Mouse (Mus musculus) T-helper 2 cell (primary cell): ENCODE results near the gene Fgfr4.

Experiments
- in situ Hi-C: fragments of 300-600 bp; cut with MboI, MseI; formaldehyde crosslinking; loops from one replicate; pipeline ENCODE4 v1.15.1; 2025; ENCODE audit warnings: high pct_unique_total_duplicates

The Fgfr4 gene

GRCm38 (mm10) chr13:55152621-55153415 lies at the start of gene Fgfr4:
TSS of gene Fgfr4 (plus strand) at chr13:55152640.
- in situ Hi-C loops, result no loop called here

- in situ Hi-C loops, result loop anchor here (10.0 kb wide), 1 partner anchor 221 kb away; the partner anchor contains the start of genes Mxd3, Prelid1 and Rab24
Observed at GRCm38 (mm10) chr13:55103351-55103750, 49.1 kb upstream of the Fgfr4 start.

GRCm38 (mm10) chr13:55105045-55105952 lies 47.1 kb upstream of the Fgfr4 start, which contains the start of gene Zfp346:
TSS of gene Zfp346 (plus strand) at chr13:55105311.
- in situ Hi-C loops, result loop anchor here (10.0 kb wide), 1 partner anchor 220 kb away; the partner anchor contains the start of genes Mxd3, Prelid1 and Rab24

- in situ Hi-C loops, result loop anchor here (10.0 kb wide), 1 partner anchor 219 kb away; the partner anchor contains the start of genes Mxd3, Prelid1 and Rab24
Observed at GRCm38 (mm10) chr13:55105953-55106691, 46.3 kb upstream of the Fgfr4 start.

GRCm38 (mm10) chr13:55107116-55107515 lies 45.3 kb upstream of the Fgfr4 start:
- in situ Hi-C loops, result loop anchor here (10.0 kb wide), 1 partner anchor 218 kb away; the partner anchor contains the start of genes Mxd3, Prelid1 and Rab24

GRCm38 (mm10) chr13:55107694-55108093 lies 44.7 kb upstream of the Fgfr4 start:
- in situ Hi-C loops, result loop anchor here (10.0 kb wide), 1 partner anchor 217 kb away; the partner anchor contains the start of genes Mxd3, Prelid1 and Rab24

GRCm38 (mm10) chr13:55114375-55114774 lies 38.1 kb upstream of the Fgfr4 start:
- in situ Hi-C loops, result no loop called here

- in situ Hi-C loops, result no loop called here
Observed at GRCm38 (mm10) chr13:55124903-55125302, 27.5 kb upstream of the Fgfr4 start.

- in situ Hi-C loops, result no loop called here
Observed at GRCm38 (mm10) chr13:55133448-55133847, 19.0 kb upstream of the Fgfr4 start, which contains the start of gene Gm17617. TSS of gene Gm17617 (minus strand) at chr13:55133548.

GRCm38 (mm10) chr13:55135382-55135781 lies 17.1 kb upstream of the Fgfr4 start:
- in situ Hi-C loops, result no loop called here

GRCm38 (mm10) chr13:55140271-55140670 lies 12.2 kb upstream of the Fgfr4 start:
- in situ Hi-C loops, result no loop called here

GRCm38 (mm10) chr13:55153951-55154350 lies 1.5 kb downstream of the Fgfr4 start:
- in situ Hi-C loops, result no loop called here

GRCm38 (mm10) chr13:55162365-55162764 lies 9.9 kb downstream of the Fgfr4 start:
- in situ Hi-C loops, result no loop called here

- in situ Hi-C loops, result no loop called here
Observed at GRCm38 (mm10) chr13:55163553-55163952, 11.1 kb downstream of the Fgfr4 start.

GRCm38 (mm10) chr13:55165831-55166339 lies 13.4 kb downstream of the Fgfr4 start:
- in situ Hi-C loops, result no loop called here

GRCm38 (mm10) chr13:55166806-55167725 lies 14.6 kb downstream of the Fgfr4 start:
- in situ Hi-C loops, result no loop called here

- in situ Hi-C loops, result no loop called here
Observed at GRCm38 (mm10) chr13:55167798-55168197, 15.4 kb downstream of the Fgfr4 start.

GRCm38 (mm10) chr13:55168255-55168654 lies 15.8 kb downstream of the Fgfr4 start:
- in situ Hi-C loops, result no loop called here

GRCm38 (mm10) chr13:55168958-55169369 lies 16.5 kb downstream of the Fgfr4 start:
- in situ Hi-C loops, result no loop called here
